Mouse (Mus musculus) T-helper 1 cell (primary cell): ENCODE results near the gene 4833420G17Rik.

Experiments
- in situ Hi-C: fragments of 300-600 bp; cut with MboI, MseI; formaldehyde crosslinking; loops from one replicate; pipeline ENCODE4 v1.15.1; 2025; ENCODE audit warnings: high pct_unique_total_duplicates

The 4833420G17Rik gene

DNA sequence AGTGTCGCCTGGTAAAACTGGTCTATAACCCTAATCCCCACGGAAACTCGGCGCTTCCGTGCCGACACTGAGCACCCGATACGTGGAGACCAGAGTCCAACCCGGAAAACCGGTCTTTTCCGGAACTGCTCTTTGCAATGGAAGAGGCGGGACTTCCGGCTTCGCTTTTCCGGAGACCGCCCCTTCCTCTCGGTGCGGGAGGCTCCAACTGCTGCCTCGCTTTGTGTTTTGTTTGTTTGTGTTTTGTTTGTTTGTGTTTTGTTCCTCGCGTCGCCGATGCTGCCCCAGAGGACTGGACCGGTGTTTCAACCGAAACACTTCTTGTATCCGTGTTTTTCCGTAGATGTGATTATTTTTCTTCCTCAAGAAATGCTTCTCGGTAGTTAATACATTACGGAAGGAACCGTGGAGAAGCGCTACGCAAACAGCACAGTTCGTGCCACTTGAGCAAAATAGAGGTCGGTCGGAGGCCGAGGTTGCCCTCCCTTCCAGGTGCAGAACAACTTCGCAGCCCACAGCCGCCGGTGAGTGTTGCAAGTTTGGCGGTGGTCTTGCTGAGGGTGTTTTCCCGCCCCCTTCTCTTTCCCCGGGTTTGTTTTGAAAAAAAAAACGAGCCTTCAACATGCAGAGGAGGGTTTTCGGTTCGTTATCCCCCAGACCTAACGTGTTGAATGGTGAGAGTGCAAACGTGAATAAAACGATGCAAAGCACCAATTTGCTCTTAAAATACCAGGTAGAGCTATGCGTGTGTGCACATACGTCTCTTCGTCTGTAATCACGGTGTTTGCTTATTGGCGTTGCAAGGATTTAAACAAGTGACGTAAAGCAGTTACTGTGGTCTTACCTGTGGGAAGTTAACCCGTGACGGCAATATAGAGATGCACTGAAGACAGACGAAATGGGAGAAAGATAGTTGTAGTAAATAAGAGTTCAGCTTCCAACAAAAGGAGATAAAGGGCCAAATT is at the start of gene 4833420G17Rik:
4833420G17Rik (plus strand) TSS at position 173 of the 965 bp plus-strand sequence.
- in situ Hi-C loops = no loop called here

- in situ Hi-C loops = no loop called here
These were observed 49.5 kb upstream of the 4833420G17Rik start for GRCm38 (mm10) chr13:119413026-119413425.

DNA sequence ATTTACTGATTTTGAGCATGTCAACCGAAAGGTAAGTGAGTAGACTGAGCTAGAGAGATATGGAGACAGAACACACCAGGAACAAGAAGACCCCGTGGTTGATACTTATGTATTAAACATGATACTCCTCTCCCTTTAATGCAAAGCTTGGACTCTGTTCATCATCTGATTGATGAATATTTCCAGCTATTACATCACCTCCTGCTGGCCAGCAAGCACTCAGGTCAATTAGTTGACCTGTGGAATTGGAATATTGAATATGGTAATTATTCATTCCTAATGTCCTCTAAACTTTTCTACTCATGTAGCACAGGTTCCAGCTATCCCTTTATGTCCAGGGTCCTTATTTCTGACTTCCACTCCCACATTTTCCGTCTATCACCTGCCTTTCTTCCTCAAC is 44.1 kb upstream of the 4833420G17Rik start:
- in situ Hi-C loops = no loop called here

DNA sequence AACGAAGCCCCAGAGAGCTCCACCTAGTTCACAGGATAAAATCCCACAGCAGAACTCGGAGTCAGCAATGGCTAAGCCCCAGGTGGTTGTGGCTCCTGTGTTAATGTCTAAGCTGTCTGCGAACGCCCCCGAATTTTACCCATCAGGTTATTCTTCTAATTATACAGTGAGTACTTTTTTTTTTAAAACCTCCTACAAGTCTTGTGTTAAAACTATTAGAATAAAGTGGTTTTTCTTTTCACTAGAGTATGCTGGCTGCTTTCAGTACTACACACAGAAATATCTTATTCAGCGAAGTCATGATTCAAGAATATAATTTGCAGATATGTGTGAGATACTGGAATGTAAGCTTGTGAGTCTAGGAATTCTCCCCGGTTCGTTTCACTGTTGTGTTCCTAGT is 32.4 kb upstream of the 4833420G17Rik start:
- in situ Hi-C loops = no loop called here

- in situ Hi-C loops = no loop called here
These were observed 30.5 kb upstream of the 4833420G17Rik start for GRCm38 (mm10) chr13:119432041-119432440.

- in situ Hi-C loops = no loop called here
These were observed 28.2 kb upstream of the 4833420G17Rik start for GRCm38 (mm10) chr13:119434359-119434758.

- in situ Hi-C loops = no loop called here
These were observed 20.3 kb upstream of the 4833420G17Rik start for GRCm38 (mm10) chr13:119442244-119442643.

GRCm38 (mm10) chr13:119453563-119453962 is 9.0 kb upstream of the 4833420G17Rik start:
- in situ Hi-C loops = loop anchor here (10.0 kb wide), 1 partner anchor 331 kb away; no protein-coding TSS in a partner anchor

DNA sequence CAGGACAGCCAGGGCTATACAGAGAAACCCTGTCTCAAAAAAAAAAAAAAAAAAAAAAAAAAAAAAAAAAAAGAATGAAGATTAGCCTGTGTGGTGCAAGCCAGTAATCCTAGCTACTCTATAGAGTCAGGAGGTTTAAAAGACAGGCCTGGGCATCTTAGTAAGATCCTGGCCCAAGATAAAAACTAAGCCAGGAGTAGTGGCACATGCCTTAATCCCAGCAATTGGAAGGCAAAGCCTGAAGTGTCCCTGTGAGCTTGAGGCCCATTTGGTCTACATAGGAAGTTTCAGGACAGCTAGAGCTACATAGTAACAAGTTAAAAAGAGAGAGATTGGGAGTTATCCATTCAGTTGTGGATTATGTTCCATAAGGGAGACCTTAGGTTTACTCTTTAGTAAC is 7.5 kb upstream of the 4833420G17Rik start:
- in situ Hi-C loops = loop anchor here (10.0 kb wide), 1 partner anchor 330 kb away; no protein-coding TSS in a partner anchor

- in situ Hi-C loops = loop anchor here (10.0 kb wide), 1 partner anchor 328 kb away; no protein-coding TSS in a partner anchor
These were observed 6.2 kb upstream of the 4833420G17Rik start for GRCm38 (mm10) chr13:119456342-119456741.

GRCm38 (mm10) chr13:119461900-119462595 is 520 bp upstream of the 4833420G17Rik start:
- in situ Hi-C loops = no loop called here

- in situ Hi-C loops = loop anchor here (5.0 kb wide), 1 partner anchor 39 kb away; no protein-coding TSS in a partner anchor
These were observed 14.1 kb downstream of the 4833420G17Rik start for GRCm38 (mm10) chr13:119476631-119477030.

DNA sequence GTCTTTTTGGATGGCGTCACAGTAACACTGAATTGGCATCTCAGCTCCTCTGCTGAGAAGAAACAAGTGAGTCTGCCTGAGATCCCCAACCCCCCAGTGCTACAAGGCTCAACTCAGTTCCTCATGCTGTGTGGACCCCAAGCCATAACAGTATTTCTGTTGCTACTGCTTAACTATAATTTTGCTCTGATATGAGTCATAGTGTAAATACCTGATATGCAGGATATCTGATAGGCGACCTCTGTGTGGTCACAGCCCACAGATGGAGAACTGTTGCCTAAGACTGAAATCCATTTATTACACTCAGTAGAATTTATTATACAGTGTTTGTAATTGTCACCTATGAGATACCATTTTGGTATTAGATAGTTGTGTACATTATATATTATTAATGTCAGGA is 15.2 kb downstream of the 4833420G17Rik start:
- in situ Hi-C loops = loop anchor here (5.0 kb wide), 1 partner anchor 40 kb away; no protein-coding TSS in a partner anchor

GRCm38 (mm10) chr13:119487354-119487753 is 24.8 kb downstream of the 4833420G17Rik start:
- in situ Hi-C loops = loop anchor here (5.0 to 10.0 kb wide), 2 partner anchors 110 to 1103 kb away; partner anchors contain the start of genes B430218F22Rik and Mrps30

GRCm38 (mm10) chr13:119487880-119488580 is 25.5 kb downstream of the 4833420G17Rik start, which contains the start of the genes Tmem267 and 3110070M22Rik:
TSS of gene Tmem267 (plus strand) at chr13:119488039.
TSS of gene 3110070M22Rik (minus strand) at chr13:119488383.
- in situ Hi-C loops = loop anchor here (5.0 to 10.0 kb wide), 2 partner anchors 109 to 1103 kb away; partner anchors contain the start of genes B430218F22Rik and Mrps30

DNA sequence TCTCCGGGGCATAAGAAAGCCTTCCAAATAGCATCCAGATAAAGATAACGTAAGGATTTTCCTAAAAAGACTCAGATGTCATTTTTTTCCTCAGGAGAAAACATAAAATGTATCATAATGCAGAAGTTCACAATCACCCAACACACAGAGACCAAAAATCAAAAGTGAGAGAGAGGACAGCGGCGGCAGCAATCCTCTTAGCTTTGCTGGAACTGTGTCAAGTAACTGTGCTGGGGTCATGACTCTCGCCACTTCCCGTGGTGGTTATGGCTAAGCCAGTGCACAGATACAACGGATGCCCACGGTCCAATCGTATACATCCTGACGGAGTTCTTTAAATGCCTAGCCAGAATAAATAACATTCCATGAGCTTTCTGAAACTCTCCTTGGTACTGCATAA is 29.5 kb downstream of the 4833420G17Rik start:
- in situ Hi-C loops = loop anchor here (10.0 kb wide), 1 partner anchor 223 kb away; no protein-coding TSS in a partner anchor

- in situ Hi-C loops = loop anchor here (10.0 kb wide), 1 partner anchor 220 kb away; no protein-coding TSS in a partner anchor
These were observed 32.4 kb downstream of the 4833420G17Rik start for GRCm38 (mm10) chr13:119494938-119495337.
